Mouse (Mus musculus) E14TG2a.4 (cell line): ENCODE measurements around the gene Mylk.

Experiments
- CTCF ChIP-seq: conservative IDR thresholded peaks from 2 replicates; pipeline ENCODE4 v1.5.1; 2014; ENCODE audit warnings: low read length
- NANOG ChIP-seq: IDR thresholded peaks from 2 replicates; pipeline ENCODE4 v1.6.1; 2014; ENCODE audit warnings: borderline replicate concordance, low read length, mixed read lengths
- POU5F1 ChIP-seq: IDR thresholded peaks from 2 replicates; pipeline ENCODE4 v1.6.1; 2014; ENCODE audit warnings: low read length, borderline replicate concordance

- TF ChIP-seq CTCF (no peak), NANOG (no peak), POU5F1 (no peak)
Observed at GRCm38 (mm10) chr16:34706487-34706946, 38.5 kb upstream of the Mylk start.
